Mouse (Mus musculus): ENCODE measurements around the gene Pip4k2a. TPM values are rescaled to one million over a fixed set of nuclear protein-coding genes. Genes with fewer than 3 reads are reported as not detected.
"Not testable (repeated sequence)": the region's sequence is repeated elsewhere in the genome, so short reads cannot be mapped to it uniquely, and the experiment has no call there.

Pip4k2a gene
- polyA plus RNA-seq, 1 experiment: 10.4 TPM

DNA sequence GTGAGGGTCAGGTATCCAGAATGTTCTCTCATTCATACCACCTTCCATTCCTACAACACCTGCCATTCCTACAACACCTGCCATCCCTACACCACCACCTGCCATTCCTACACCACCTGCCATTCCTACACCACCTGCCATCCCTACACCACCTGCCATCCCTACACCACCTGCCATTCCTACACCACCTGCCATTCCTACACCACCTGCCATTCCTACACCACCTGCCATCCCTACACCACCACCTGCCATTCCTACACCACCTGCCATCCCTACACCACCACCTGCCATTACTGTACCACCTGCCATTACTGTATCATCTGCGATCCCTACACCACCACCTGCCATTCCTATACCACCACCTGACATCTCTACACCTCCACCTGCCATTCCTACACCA lies 104.6 kb downstream of the Pip4k2a start:
- not testable (repeated sequence) for H3K27me3 ChIP-seq (ENCODE audit: control insufficient read depth, insufficient read depth, insufficient read length); H3K4me3 ChIP-seq; H3ac ChIP-seq (ENCODE audit: control insufficient read depth, insufficient read length); H3K4me2 ChIP-seq (ENCODE audit: low read depth); H3K36me3 ChIP-seq (ENCODE audit: control insufficient read depth, insufficient read depth); H3K79me2 ChIP-seq (ENCODE audit: control insufficient read depth, insufficient read depth)
- peak in 2 of 3 experiments; percentile 76 to 83 for TF ChIP-seq MYOD1 (IDR thresholded peaks at IDR 0.05; ENCODE audit: control insufficient read depth in 1 of 3, insufficient read length in 2 of 3, low read depth in 2 of 3)
- peak; percentile 61 for TF ChIP-seq TCF3 (IDR thresholded peaks at IDR 0.05; ENCODE audit: insufficient read length, low read depth)
- TF ChIP-seq MYOG (IDR thresholded peaks at IDR 0.05; ENCODE audit: control insufficient read depth in 1 of 3, insufficient read depth in 1 of 3, insufficient read length in 2 of 3, low read depth in 2 of 3): peak in 2 of 3 experiments; percentile 77 to 91

DNA sequence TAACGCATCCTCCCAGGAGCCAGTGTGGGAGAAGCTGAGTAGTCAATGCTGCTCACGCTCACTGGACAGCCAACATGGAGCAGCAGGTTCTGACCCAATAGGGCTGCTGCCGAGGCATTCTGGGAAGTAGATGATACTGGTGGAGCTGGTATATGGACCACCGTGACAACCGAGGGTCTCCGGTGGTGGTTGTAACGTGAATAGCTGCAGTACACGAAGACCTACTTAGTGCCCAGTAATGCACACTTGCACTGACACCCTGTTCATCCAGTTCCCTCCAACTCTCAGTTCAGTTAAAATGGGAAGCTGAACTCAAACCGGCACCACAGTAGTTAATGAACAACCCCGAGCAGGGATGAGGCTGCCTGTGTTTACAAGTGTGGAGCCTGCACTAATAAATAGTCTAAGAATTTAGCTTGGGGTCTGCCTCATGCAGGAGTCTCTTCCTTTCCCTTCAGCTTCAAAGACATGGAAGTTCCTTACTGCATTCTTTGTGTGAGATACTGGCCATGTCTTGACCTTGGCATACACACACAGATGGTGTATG lies 105.9 kb downstream of the Pip4k2a start:
- Histone ChIP-seq H3K4me3 (no peak overlapping the region), H3K36me3 (ENCODE audit: control insufficient read depth, insufficient read depth) (no peaks in the 10 kb centered on the region), H3K4me2 (ENCODE audit: low read depth) (no peak overlapping the region), H3ac (ENCODE audit: control insufficient read depth, insufficient read length) (no peak overlapping the region), H3K79me2 (ENCODE audit: control insufficient read depth, insufficient read depth) (no peaks in the 10 kb centered on the region), H3K27me3 (ENCODE audit: control insufficient read depth, insufficient read depth, insufficient read length) (no peaks in the 10 kb centered on the region)
- TF ChIP-seq MAX (IDR thresholded peaks at IDR 0.05; ENCODE audit: low read depth): no peak

DNA sequence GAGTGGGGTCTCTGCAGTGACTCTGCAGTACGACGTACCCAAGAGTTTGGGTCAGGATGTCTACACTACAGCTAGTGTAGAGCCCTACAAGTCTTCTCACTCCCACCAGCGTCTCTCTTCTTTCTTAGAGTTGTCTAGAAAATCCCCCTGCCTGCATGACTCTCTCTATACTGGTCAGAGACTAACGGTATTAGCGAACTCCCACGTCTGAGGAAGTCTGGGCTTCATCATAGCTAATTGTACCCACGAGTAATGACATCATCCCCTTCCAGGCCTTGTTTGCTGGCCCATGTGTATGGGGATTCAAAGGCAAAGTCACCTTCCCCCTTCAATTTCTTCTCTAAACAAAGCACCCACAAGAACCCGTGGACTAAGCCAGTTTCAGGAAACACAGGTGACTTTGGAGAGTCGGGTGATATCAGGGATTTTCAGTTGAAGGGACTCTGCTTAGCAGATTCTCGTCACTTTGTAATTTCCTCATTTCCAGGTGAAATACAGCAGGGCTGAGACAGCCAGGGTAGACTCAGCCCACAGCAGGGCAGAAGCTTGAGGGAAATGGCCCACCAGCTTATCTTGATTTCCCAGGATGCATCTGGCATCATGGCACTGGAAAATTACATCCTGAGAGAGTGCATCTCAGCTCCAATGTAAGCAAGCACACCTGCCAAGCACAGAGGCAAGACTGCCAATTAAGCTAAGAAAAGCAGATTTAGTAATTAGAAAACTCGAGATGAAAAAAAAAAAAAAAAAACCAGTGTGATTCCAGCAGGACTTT lies 107.5 kb downstream of the Pip4k2a start:
- Histone ChIP-seq H3K4me2 (ENCODE audit: low read depth) (no peak overlapping the region), H3K4me3 (no peak overlapping the region), H3K27me3 (ENCODE audit: control insufficient read depth, insufficient read depth, insufficient read length) (no peaks in the 10 kb centered on the region), H3K79me2 (ENCODE audit: control insufficient read depth, insufficient read depth) (no peaks in the 10 kb centered on the region), H3ac (ENCODE audit: control insufficient read depth, insufficient read length) (no peak overlapping the region), H3K36me3 (ENCODE audit: control insufficient read depth, insufficient read depth) (no peaks in the 10 kb centered on the region)
- no peak for TF ChIP-seq MAX (IDR thresholded peaks at IDR 0.05; ENCODE audit: low read depth)
- TF ChIP-seq POLR2A (IDR thresholded peaks at IDR 0.05; ENCODE audit: insufficient read length, low read depth): no peak
- TF ChIP-seq CEBPB (IDR thresholded peaks at IDR 0.05; ENCODE audit: insufficient read depth, poor library complexity, severe bottlenecking): no peak
- no peak for TF ChIP-seq MYOD1 (IDR thresholded peaks at IDR 0.05; ENCODE audit: control insufficient read depth in 1 of 3, insufficient read length in 2 of 3, low read depth in 2 of 3)
- TF ChIP-seq TCF3 (IDR thresholded peaks at IDR 0.05; ENCODE audit: insufficient read length, low read depth): no peak
- no peak for TF ChIP-seq TCF12 (IDR thresholded peaks at IDR 0.05; ENCODE audit: insufficient read depth, poor library complexity, severe bottlenecking)
- TF ChIP-seq E2F4 (IDR thresholded peaks at IDR 0.05; ENCODE audit: insufficient read depth): no peak
- no peak for TF ChIP-seq USF1 (IDR thresholded peaks at IDR 0.05; ENCODE audit: low read depth)
- TF ChIP-seq REST (IDR thresholded peaks at IDR 0.05; ENCODE audit: insufficient read depth, insufficient read length): no peak
- TF ChIP-seq MYOG (IDR thresholded peaks at IDR 0.05; ENCODE audit: control insufficient read depth in 1 of 3, insufficient read depth in 1 of 3, insufficient read length in 2 of 3, low read depth in 2 of 3): no peak
- no peak for TF ChIP-seq SRF (IDR thresholded peaks at IDR 0.05; ENCODE audit: control insufficient read depth, insufficient read length, low read depth)
- TF ChIP-seq POLR2AphosphoS2 (IDR thresholded peaks at IDR 0.05; ENCODE audit: insufficient read length, low read depth): no peak

DNA sequence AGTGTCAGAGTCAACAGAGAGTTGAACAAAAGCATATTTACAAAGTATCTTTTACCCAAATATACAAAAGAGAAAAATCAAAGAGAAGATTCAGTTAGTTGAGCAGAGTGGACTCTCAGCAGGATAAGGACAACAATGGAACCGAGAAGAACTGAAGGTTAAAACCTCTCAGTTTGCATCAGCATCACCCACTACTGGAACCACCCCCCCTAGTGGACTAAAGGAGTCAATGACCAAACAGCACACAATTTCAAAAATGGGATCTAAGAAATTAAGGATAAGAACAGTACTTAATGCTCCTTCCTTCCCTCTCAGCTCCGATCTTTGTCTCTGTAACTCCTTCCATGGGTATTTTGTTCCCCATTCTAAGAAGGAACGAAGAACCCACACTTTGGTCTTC lies 113.6 kb downstream of the Pip4k2a start:
- Histone ChIP-seq H3K4me2 (ENCODE audit: low read depth) (no peak overlapping the region), H3K79me2 (ENCODE audit: control insufficient read depth, insufficient read depth) (no peaks in the 10 kb centered on the region), H3K4me3 (no peak overlapping the region), H3K36me3 (ENCODE audit: control insufficient read depth, insufficient read depth) (no peaks in the 10 kb centered on the region), H3ac (ENCODE audit: control insufficient read depth, insufficient read length) (no peak overlapping the region), H3K27me3 (ENCODE audit: control insufficient read depth, insufficient read depth, insufficient read length) (no peaks in the 10 kb centered on the region)
- TF ChIP-seq TCF12 (IDR thresholded peaks at IDR 0.05; ENCODE audit: insufficient read depth, poor library complexity, severe bottlenecking) (no peak), E2F4 (IDR thresholded peaks at IDR 0.05; ENCODE audit: insufficient read depth) (no peak), TCF3 (IDR thresholded peaks at IDR 0.05; ENCODE audit: insufficient read length, low read depth) (no peak), SRF (IDR thresholded peaks at IDR 0.05; ENCODE audit: control insufficient read depth, insufficient read length, low read depth) (no peak), MYOG (IDR thresholded peaks at IDR 0.05; ENCODE audit: control insufficient read depth in 1 of 3, insufficient read depth in 1 of 3, insufficient read length in 2 of 3, low read depth in 2 of 3) (no peak), CEBPB (IDR thresholded peaks at IDR 0.05; ENCODE audit: insufficient read depth, poor library complexity, severe bottlenecking) (no peak), USF1 (IDR thresholded peaks at IDR 0.05; ENCODE audit: low read depth) (no peak), MAX (IDR thresholded peaks at IDR 0.05; ENCODE audit: low read depth) (no peak), POLR2A (IDR thresholded peaks at IDR 0.05; ENCODE audit: insufficient read length, low read depth) (no peak), MYOD1 (IDR thresholded peaks at IDR 0.05; ENCODE audit: control insufficient read depth in 1 of 3, insufficient read length in 2 of 3, low read depth in 2 of 3) (no peak), POLR2AphosphoS2 (IDR thresholded peaks at IDR 0.05; ENCODE audit: insufficient read length, low read depth) (no peak)

DNA sequence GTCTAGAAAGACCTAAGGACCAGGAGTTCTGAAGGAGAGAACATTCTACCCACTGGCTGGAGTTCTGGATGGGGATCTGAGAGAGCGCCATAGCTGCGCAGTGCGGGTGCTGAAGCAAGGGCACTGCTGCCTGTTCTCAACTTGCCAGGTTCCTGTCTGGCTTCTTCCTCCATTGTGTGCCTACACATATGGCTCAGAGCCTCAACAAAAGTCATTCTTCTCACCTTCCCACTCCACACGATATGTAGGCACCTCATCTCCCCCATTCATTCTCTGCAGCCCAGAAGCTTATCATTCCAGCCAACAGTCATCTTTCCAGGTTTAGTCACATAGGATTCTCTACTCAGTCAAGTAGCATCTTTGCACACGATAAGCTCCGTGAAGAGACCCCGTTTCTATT lies 123.3 kb downstream of the Pip4k2a start:
- H3K4me2 ChIP-seq (ENCODE audit: low read depth): no peak overlapping the region
- no peak for TF ChIP-seq TCF12 (IDR thresholded peaks at IDR 0.05; ENCODE audit: insufficient read depth, poor library complexity, severe bottlenecking)
- TF ChIP-seq CEBPB (IDR thresholded peaks at IDR 0.05; ENCODE audit: insufficient read depth, poor library complexity, severe bottlenecking): no peak
- H3K27me3 ChIP-seq (ENCODE audit: control insufficient read depth, insufficient read depth, insufficient read length): no peaks in the 10 kb centered on the region
- no peaks in the 10 kb centered on the region for H3K79me2 ChIP-seq (ENCODE audit: control insufficient read depth, insufficient read depth)
- peaks cover 4% of the 10 kb centered on the region for H3K36me3 ChIP-seq (ENCODE audit: control insufficient read depth, insufficient read depth)
- no peak overlapping the region for H3ac ChIP-seq (ENCODE audit: control insufficient read depth, insufficient read length)
- no peak overlapping the region for H3K4me3 ChIP-seq

All from myocyte (in vitro differentiated cells).